Mouse (Mus musculus) forebrain, embryonic 15.5 days (tissue): ENCODE data around the gene Tns1. TPM values are rescaled to one million over a fixed set of nuclear protein-coding genes. Genes with fewer than 3 reads are reported as not detected.
A peak's percentile ranks its signal among the peaks of the same experiment; 100 is the strongest.

ENCODE experiments used
- ATAC-seq: fragments of 200-750 bp; cut with Nextera tagmentation; replicated peaks from 2 replicates; pipeline ENCODE4 v1.8.0; 2017; ENCODE audit warnings: mild to moderate bottlenecking, moderate TSS enrichment, moderate library complexity
- H3K27ac ChIP-seq: fragments of 300-500 bp; sonication (generic); replicated peaks from 2 replicates; pipeline ENCODE4 v1.5.1; 2015; ENCODE audit warnings: mild to moderate bottlenecking, inconsistent platforms
- H3K27me3 ChIP-seq: fragments of 300-500 bp; sonication (generic); 2 replicates; pipeline ENCODE4 v1.6.1; 2015; ENCODE audit warnings: inconsistent platforms
- H3K36me3 ChIP-seq: fragments of 300-500 bp; sonication (generic); 2 replicates; pipeline ENCODE4 v1.6.1; 2015; ENCODE audit warnings: mild to moderate bottlenecking, inconsistent platforms
- H3K4me1 ChIP-seq: fragments of 300-500 bp; sonication (generic); 2 replicates; pipeline ENCODE4 v1.6.1; 2015; ENCODE audit warnings: inconsistent platforms
- H3K4me2 ChIP-seq: fragments of 300-500 bp; sonication (generic); replicated peaks from 2 replicates; pipeline ENCODE4 v1.6.1; 2015; ENCODE audit warnings: mild to moderate bottlenecking, inconsistent platforms
- H3K4me3 ChIP-seq: fragments of 300-500 bp; sonication (generic); 2 replicates; pipeline ENCODE4 v1.5.1; 2015; ENCODE audit warnings: mild to moderate bottlenecking, inconsistent platforms
- H3K9ac ChIP-seq: fragments of 300-500 bp; sonication (generic); replicated peaks from 2 replicates; pipeline ENCODE4 v1.6.1; 2015; ENCODE audit warnings: mild to moderate bottlenecking, inconsistent platforms
- H3K9me3 ChIP-seq: fragments of 300-500 bp; sonication (generic); 2 replicates; pipeline ENCODE4 v1.6.1; 2016; ENCODE audit warnings: inconsistent platforms
- WGBS: fragments of 180-500 bp; shearing (Covaris S2); methylation state at CpG from one replicate; pipeline ENCODE4 v1.1.7; 2015; ENCODE audit warnings: mixed read lengths; 5-methylcytosine and 5-hydroxymethylcytosine counted together
- polyA plus RNA-seq: library from polyadenylated mRNA; unstranded; fragments of >200 nt; fragmentation: Nextera tagmentation; extraction: Ambion mirVana; gene quantifications from 2 replicates; pipeline ENCODE4 v1.2.1, GENCODE M21; 2015

Gene Tns1
- polyA plus RNA-seq, 1 experiment from 2014 or later, result 6.0 TPM

DNA sequence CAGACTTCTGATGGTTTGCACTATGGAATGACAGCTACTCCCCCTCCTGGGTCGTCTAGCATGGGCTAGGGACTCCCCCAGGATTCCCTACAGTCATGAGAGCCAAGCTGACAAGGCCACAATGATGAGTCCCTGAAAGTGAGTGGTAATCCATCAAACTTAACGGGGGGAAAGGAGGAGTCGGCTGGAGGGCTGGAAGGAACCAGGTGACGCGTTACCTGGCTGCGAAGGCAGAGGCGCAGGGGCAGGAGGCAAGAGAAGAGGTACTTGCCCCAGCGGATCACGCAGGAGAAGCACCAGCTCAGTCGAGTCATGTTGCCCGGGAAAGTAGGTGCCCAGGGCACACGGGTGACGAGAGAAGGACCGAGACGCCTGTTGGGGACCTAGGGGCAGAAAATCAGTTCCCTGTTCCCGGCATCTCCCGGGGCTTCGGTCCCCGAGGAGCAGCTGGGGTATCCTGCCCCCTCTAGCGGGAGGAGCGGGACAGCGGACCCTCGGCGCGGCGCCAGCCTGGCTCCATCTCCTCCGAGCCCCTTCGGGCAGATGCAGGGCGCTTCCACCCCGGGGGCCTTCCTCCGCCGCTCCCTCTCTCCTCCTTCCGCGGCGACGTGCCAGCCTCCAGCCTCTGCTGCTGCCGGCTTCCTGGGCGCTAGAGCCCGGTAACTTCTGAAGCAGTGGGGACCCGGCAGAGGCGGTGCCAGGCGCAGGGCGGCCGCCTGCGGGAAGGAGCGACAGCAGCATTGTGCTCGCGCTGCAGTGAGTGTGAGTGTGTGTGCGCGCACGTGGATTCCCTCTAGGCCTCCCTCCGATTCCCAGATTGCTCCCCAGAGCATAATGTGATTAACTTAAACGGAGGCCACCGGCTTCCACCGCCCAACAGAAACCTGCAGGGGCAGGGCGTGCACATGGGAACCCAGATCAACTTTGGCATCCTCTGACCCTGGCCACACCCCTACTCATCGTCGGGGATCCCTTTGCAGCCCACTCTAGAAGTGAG is 25.9 kb downstream of the Tns1 start:
- ATAC-seq, result peak; percentile 76
- peak overlapping the region; percentile 52 for H3K4me3 ChIP-seq
- peaks cover 46% of the 10 kb centered on the region for H3K4me1 ChIP-seq
- peak overlapping the region; percentile 78 for H3K4me2 ChIP-seq
- no peaks in the 10 kb centered on the region for H3K36me3 ChIP-seq
- no peaks in the 10 kb centered on the region for H3K27me3 ChIP-seq
- H3K9me3 ChIP-seq, result no peaks in the 10 kb centered on the region
- under 1% methylated on average over 58 of the region's 58 CpGs for WGBS
- H3K9ac ChIP-seq, result peak overlapping the region; percentile 67
- peak overlapping the region; percentile 69 for H3K27ac ChIP-seq

DNA sequence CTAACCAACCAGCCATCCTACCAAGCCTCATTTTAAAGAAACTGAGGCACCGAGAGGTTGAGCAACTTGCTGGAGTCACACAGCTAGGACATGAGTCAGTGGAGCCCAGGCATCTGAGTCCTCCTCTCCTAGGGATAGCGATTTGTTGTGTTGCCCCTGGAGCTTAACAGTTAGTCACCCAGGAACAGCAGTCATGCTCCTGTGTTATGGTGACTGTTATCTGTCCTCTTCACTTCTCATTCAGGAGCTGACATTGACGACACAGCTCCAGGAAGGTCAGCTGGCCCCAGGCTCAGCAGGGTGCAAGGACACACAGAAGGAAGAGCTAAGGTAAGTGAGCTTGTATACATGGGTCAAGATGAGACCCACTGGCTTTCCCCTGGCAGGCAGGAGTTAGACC is 28.5 kb downstream of the Tns1 start:
- H3K9me3 ChIP-seq, result no peaks in the 10 kb centered on the region
- no peak for ATAC-seq
- H3K9ac ChIP-seq, result no peak overlapping the region
- no peak overlapping the region for H3K27ac ChIP-seq
- no peak overlapping the region for H3K4me3 ChIP-seq
- WGBS, result 56% methylated on average over 3 of the region's 3 CpGs
- no peak overlapping the region for H3K4me2 ChIP-seq
- no peaks in the 10 kb centered on the region for H3K36me3 ChIP-seq
- no peaks in the 10 kb centered on the region for H3K27me3 ChIP-seq
- peaks cover 45% of the 10 kb centered on the region for H3K4me1 ChIP-seq

DNA sequence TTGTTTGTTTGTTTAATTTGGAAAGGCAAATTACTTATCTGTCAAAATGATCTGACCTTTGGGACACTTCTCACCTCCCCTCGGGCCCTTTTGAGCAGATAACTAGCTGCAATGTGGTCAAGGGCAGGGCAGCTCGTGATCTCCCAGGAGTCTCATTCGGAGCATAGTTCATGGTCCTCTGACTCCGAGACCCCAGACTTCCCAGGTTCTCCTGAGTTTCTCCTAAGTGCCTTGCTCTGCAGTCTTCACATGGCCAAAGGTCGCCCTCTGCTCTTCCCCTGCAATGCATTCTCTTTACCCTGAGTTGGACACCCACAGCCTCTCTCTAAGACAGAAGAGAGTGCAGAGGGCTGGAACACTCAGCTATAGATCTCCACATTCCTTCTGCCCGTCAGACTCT is 29.0 kb downstream of the Tns1 start:
- H3K27me3 ChIP-seq, result no peaks in the 10 kb centered on the region
- no peak for ATAC-seq

DNA sequence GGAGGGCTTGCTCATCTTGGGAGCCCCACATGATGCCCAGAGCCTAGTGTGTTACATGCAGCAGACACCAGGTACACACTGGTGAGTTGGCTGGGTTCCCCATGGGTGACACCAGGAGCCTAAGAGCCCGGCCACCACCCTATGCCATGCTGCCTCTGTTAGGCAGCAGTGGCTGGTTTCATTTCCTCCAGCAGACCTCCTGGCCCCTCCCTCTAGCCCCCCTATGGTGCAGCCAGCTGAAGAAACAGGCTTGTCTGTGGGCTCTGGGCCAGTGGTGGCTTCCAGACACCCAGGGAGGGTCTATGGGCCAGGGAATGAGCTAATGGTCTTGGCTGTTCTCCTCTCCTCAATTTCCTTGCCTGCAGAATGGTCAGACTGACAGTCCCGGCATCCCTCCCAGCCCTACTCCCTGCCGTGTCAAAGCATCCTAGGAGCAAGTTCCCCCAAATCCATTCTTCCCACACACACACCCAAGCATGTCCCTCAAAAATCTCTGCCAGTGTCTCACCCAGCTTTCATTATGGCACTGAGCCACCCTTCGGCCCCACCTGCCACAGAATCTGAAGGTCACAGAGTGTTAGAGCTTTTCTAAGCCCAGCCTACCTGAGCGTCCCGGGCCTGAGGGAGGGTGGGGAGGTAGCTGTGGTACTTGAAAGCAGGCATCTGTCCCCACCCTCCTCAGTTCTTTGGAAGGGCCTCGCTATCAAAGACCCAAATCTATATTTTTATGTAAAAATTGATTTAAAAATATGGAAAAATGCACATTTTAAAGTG is 29.6 kb downstream of the Tns1 start:
- H3K4me1 ChIP-seq, result peaks cover 42% of the 10 kb centered on the region

More for the DNA sequence above, 29.0 kb downstream of the Tns1 start:
- H3K9me3 ChIP-seq, result no peaks in the 10 kb centered on the region
- no peak overlapping the region for H3K9ac ChIP-seq
- peaks cover 45% of the 10 kb centered on the region for H3K4me1 ChIP-seq
- 69% methylated on average over 6 of the region's 6 CpGs for WGBS
- H3K4me3 ChIP-seq, result no peak overlapping the region
- H3K27ac ChIP-seq, result no peak overlapping the region
- H3K36me3 ChIP-seq, result no peaks in the 10 kb centered on the region
- no peak overlapping the region for H3K4me2 ChIP-seq

DNA sequence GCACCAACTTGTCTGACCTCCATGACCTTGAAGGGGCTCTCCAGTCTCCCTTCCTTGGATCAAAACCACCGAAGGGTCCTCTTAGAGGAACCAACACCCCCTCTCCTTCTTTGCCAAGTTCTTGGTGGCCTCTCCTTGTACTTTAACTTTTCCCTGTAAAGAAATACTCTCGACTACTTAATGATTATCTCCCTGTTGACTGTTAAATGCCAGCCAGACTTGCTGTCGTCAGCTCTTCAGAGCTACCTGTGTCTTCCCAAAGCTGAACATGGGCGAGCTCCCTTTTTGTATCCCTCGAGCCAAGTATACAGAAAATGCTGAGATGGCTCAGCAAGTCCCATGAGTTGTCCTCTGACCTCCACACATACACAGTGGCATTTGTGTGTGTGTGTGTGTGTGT is 30.8 kb downstream of the Tns1 start:
- ATAC-seq, result no peak
- H3K4me1 ChIP-seq, result peaks cover 30% of the 10 kb centered on the region
- H3K36me3 ChIP-seq, result no peaks in the 10 kb centered on the region
- no peak overlapping the region for H3K9ac ChIP-seq
- no peak overlapping the region for H3K4me3 ChIP-seq
- H3K27me3 ChIP-seq, result no peaks in the 10 kb centered on the region
- 87% methylated on average over 5 of the region's 5 CpGs for WGBS
- no peak overlapping the region for H3K27ac ChIP-seq
- H3K9me3 ChIP-seq, result no peaks in the 10 kb centered on the region
- H3K4me2 ChIP-seq, result no peak overlapping the region

More for the DNA sequence above, 29.6 kb downstream of the Tns1 start:
- Histone ChIP-seq H3K27ac (no peak overlapping the region), H3K9me3 (no peaks in the 10 kb centered on the region), H3K9ac (no peak overlapping the region), H3K4me3 (no peak overlapping the region), H3K36me3 (no peaks in the 10 kb centered on the region), H3K4me2 (no peak overlapping the region), H3K27me3 (no peaks in the 10 kb centered on the region)
- peak; percentile 23 for ATAC-seq
- WGBS, result 52% methylated on average over 7 of the region's 7 CpGs

DNA sequence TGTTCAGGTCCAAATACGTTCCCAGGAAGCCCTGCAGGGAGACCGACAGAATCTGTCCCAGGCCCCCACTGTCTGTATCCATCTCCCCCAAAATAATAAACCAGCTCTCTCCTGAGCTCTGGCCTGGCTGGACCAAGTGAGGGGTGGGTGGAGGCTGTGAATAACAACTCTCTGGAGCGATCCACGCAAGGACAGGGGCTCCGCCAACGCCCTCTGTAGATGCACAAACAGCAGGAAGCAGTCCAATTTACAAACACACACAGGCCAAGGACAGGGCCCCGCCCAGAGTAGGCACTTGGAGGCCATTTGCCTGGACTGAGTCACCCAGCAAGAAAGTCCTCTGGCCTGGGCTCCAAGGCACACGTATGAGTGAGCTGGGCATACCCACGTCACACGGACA is 32.0 kb downstream of the Tns1 start:
- H3K9me3 ChIP-seq, result no peaks in the 10 kb centered on the region
- H3K4me1 ChIP-seq, result peaks cover 21% of the 10 kb centered on the region
- H3K9ac ChIP-seq, result no peak overlapping the region
- no peak for ATAC-seq
- no peaks in the 10 kb centered on the region for H3K36me3 ChIP-seq
- H3K4me2 ChIP-seq, result no peak overlapping the region
- 65% methylated on average over 10 of the region's 10 CpGs for WGBS
- H3K27ac ChIP-seq, result no peak overlapping the region
- H3K27me3 ChIP-seq, result no peaks in the 10 kb centered on the region
- no peak overlapping the region for H3K4me3 ChIP-seq

DNA sequence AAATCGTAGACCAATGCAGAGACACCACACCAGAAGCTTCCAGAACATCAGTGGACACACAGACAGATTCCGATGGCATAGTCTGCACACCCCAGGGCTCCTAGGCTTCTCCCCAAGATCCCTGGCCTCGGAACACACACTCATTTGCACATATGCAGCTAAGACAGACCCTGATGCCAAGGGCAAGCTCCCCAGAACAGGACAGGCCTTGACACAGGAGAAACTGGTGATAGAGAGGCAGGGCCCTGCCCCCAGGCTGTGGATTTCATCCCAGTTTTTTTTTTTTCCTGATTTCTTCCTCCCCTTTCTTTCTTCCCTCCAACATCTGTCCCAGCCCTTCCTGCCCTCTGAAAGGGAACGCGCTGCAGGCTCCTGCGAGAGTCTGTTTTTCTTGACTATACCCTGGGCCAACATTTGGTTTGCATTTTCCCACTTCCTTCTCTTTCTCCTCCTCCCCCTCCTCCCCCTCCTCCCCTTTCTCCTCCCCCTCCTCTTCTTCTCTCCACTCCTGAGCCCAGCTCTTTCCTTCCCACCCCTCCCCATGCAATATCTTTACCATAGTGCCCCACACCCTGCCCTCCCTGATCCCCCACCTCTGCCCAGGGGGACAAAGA is 32.5 kb downstream of the Tns1 start:
- H3K9me3 ChIP-seq, result no peaks in the 10 kb centered on the region
- peaks cover 19% of the 10 kb centered on the region for H3K4me1 ChIP-seq
- WGBS, result 45% methylated on average over 6 of the region's 6 CpGs
- no peak overlapping the region for H3K4me2 ChIP-seq
- H3K36me3 ChIP-seq, result no peaks in the 10 kb centered on the region
- peak overlapping the region; percentile 48; the same call in 1 of the 2 replicates for H3K27ac ChIP-seq
- no peaks in the 10 kb centered on the region for H3K27me3 ChIP-seq
- no peak overlapping the region; the same call in 1 of the 2 replicates for H3K9ac ChIP-seq
- no peak overlapping the region for H3K4me3 ChIP-seq
- no peak for ATAC-seq

DNA sequence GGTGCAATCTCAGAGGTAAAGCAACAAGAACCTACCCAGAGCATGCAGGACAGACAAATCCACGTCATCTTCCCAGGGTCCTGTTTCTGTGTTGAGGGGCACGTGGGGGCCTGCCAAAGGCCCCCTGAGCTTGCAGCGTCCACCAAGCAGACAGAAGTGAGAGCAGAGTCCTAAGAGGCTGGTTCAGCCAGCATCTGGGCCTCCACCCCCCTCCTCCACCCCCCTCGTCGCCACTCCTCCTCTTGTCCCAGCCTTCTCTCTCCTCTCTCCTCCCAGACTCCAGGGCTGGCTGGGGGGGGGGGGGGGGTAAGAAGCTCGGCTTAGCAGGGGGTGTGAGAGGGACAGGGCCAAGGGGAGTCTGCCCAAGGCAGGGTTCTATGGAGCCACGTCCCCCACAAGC is 33.1 kb downstream of the Tns1 start:
- no peak for ATAC-seq
- Histone ChIP-seq H3K9me3 (no peaks in the 10 kb centered on the region), H3K4me2 (no peak overlapping the region), H3K9ac (no peak overlapping the region), H3K36me3 (no peaks in the 10 kb centered on the region), H3K27me3 (no peaks in the 10 kb centered on the region), H3K4me3 (no peak overlapping the region), H3K4me1 (peaks cover 19% of the 10 kb centered on the region), H3K27ac (peak overlapping the region; percentile 48; the same call in 1 of the 2 replicates)
- 18% methylated on average over 6 of the region's 7 CpGs for WGBS

DNA sequence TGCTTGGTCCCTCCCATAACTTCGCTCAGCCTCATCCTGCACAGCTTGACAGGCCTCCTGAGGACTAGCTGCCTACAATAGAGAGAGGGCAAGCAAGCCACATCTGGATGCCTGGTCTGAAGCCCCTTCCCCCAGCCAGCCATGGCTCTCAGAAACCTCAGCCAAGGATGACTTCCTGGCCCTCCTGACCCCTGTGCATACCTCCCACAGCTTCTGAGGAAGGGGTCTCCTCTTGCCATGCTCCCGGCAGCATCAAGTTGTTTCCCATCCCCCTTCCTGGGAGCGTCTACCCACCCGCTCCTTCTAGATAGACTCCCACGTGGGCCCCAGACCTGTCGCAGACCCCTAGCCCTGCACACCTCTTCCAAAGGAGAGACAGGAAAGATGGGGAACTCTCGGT is 33.9 kb downstream of the Tns1 start:
- no peaks in the 10 kb centered on the region for H3K27me3 ChIP-seq
- H3K9me3 ChIP-seq, result no peaks in the 10 kb centered on the region
- no peak overlapping the region for H3K4me2 ChIP-seq
- no peak overlapping the region for H3K27ac ChIP-seq
- H3K36me3 ChIP-seq, result no peaks in the 10 kb centered on the region
- H3K4me3 ChIP-seq, result no peak overlapping the region
- peaks cover 19% of the 10 kb centered on the region for H3K4me1 ChIP-seq
- ATAC-seq, result no peak
- 75% methylated on average over 7 of the region's 7 CpGs for WGBS
- H3K9ac ChIP-seq, result no peak overlapping the region

DNA sequence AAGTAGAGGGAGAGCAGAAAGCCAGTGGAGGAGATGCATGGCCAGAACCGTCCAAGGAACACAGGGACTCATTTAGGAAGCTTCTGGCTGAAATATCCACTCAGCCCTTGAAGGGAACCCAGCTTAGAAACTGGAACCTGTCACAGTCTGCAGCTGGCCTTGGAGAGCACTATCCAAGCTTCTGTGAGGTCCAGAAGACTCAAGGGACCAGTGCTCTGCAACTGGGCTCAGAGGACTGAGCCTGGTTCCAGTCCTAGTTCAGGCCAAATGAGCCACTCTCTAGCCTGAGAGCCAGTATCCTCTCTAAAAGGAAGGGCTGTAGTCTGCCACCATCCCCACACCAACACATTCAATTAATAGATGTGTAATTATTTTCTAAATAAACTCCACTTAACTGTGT is 35.7 kb downstream of the Tns1 start:
- no peak for ATAC-seq
- Histone ChIP-seq H3K27me3 (no peaks in the 10 kb centered on the region), H3K9ac (no peak overlapping the region), H3K4me3 (no peak overlapping the region), H3K4me2 (no peak overlapping the region), H3K27ac (no peak overlapping the region), H3K4me1 (peaks cover 9% of the 10 kb centered on the region), H3K9me3 (no peaks in the 10 kb centered on the region), H3K36me3 (no peaks in the 10 kb centered on the region)
- WGBS, result 85% methylated on average over 1 of the region's 1 CpGs

DNA sequence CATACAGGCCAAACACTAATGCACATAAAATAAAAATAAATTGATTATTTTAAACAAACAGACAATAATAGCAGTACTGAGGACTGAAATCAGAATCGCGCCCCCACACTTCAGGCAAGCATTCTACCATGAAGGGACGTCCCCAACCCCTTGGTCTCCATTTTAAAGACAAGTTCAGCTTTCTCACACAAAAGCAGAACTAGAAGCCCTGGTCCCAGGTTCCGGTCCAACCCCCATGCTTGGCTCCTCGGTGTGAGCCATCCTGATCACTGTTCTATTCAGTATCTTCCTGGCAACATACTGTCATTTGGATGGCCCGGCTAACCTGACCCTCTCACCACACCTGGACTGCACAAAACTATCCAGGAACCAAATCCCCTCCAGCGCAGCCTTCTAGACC is 38.7 kb downstream of the Tns1 start:
- no peak overlapping the region for H3K9ac ChIP-seq
- H3K27me3 ChIP-seq, result no peaks in the 10 kb centered on the region
- no peak overlapping the region for H3K4me3 ChIP-seq
- H3K36me3 ChIP-seq, result no peaks in the 10 kb centered on the region
- H3K4me2 ChIP-seq, result no peak overlapping the region
- no peaks in the 10 kb centered on the region for H3K9me3 ChIP-seq
- no peaks in the 10 kb centered on the region for H3K4me1 ChIP-seq
- no peak overlapping the region for H3K27ac ChIP-seq
- 90% methylated on average over 7 of the region's 7 CpGs for WGBS
- no peak for ATAC-seq

DNA sequence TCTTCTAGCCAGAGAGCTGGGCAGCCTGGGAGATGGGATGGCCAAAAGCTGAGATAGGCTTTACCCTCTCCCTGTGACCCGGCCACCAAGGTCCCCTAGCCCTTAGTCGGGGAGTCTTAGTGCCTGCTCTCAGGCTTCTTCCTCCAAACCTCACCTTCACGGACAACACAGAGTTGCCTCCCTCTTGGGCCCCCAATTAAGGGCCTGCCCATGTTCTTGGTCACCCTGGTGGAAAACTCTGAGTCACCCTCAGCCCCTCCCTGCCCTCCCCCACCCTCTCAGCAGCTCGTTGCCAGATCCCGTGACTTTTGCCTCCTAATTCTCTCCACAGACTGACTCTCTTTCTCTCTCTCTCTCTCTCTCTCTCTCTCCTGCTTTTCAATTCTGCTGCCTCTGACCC is 39.5 kb downstream of the Tns1 start:
- H3K4me1 ChIP-seq, result no peaks in the 10 kb centered on the region
- no peak overlapping the region for H3K27ac ChIP-seq
- no peaks in the 10 kb centered on the region for H3K27me3 ChIP-seq
- H3K9me3 ChIP-seq, result no peaks in the 10 kb centered on the region
- no peaks in the 10 kb centered on the region for H3K36me3 ChIP-seq
- ATAC-seq, result no peak
- no peak overlapping the region for H3K9ac ChIP-seq
- WGBS, result 53% methylated on average over 5 of the region's 5 CpGs
- no peak overlapping the region for H3K4me2 ChIP-seq
- no peak overlapping the region for H3K4me3 ChIP-seq
